Comparison of ENCODE assay signal across 8 mouse cellular contexts in genomic region chr9:42326688-42327440, GRCm38 (mm10).
A peak's percentile ranks its signal among the peaks of the same experiment; 100 is the strongest.
DNase-seq lines count a peak whose midpoint lies in the region; ATAC-seq and TF ChIP-seq lines count a peak whose summit lies in the region.
"Had no signal": no experiment of that assay in that cellular context is flagged by ENCODE, and none has a peak within 500 bp of the region (broad histone marks: within the 10 kb centered on the region; RNA-seq: fewer than 3 reads in every experiment).

No protein-coding gene starts in this region.

- H3K4me2 ChIP-seq in kidney, embryonic 14.5 days (replicated peaks; ENCODE audit: low read depth, low read length) = no peak overlapping the region
- H3K4me2 ChIP-seq: heart, embryonic 15.5 days had no signal

- H3K9ac ChIP-seq in kidney, embryonic 14.5 days (ENCODE audit: low read depth, low read length) = no peak overlapping the region
- H3K9ac ChIP-seq: heart, embryonic 15.5 days had no signal

- no peak for TF ChIP-seq POLR2A in bone marrow macrophage, adult 2 months (IDR thresholded peaks at IDR 0.05; ENCODE audit: borderline replicate concordance, low read depth, low read length)

- H3K36me3 ChIP-seq in kidney, embryonic 14.5 days (ENCODE audit: control insufficient read depth, insufficient read depth, low read length) = no peaks in the 10 kb centered on the region
- H3K36me3 ChIP-seq in midbrain, embryonic 10.5 days = no peaks in the 10 kb centered on the region
- H3K36me3 ChIP-seq: heart, embryonic 15.5 days had no signal

- peak; percentile 43 for DNase-seq in right cerebral cortex, adult 18-20 months
- DNase-seq in right cerebral cortex, postnatal 25 days = no peak
- DNase-seq in embryo, embryonic 9.5 days (ENCODE audit: extremely low spot score) = peak; percentile 66
- peak; percentile 40 for DNase-seq in midbrain, embryonic 10.5 days (ENCODE audit: low spot score)
- DNase-seq in urinary bladder, adult 18-20 months (ENCODE audit: low spot score in 2 of 2) = no peak

- H3K27me3 ChIP-seq in kidney, embryonic 14.5 days (ENCODE audit: control insufficient read depth, insufficient read depth, low read length) = 0 out of 2 replicates have a peak, but pooled peaks cover 2% of the 10 kb centered on the region
- peaks cover 21% of the 10 kb centered on the region; the same call in 1 of the 2 replicates for H3K27me3 ChIP-seq in midbrain, embryonic 10.5 days (ENCODE audit: low read depth, poor library complexity, severe bottlenecking)

- H3K4me1 ChIP-seq in bone marrow macrophage, adult 2 months (ENCODE audit: control insufficient read depth, insufficient read depth, low read length) = no peaks in the 10 kb centered on the region
- no peaks in the 10 kb centered on the region for H3K4me1 ChIP-seq in kidney, embryonic 14.5 days (ENCODE audit: control insufficient read depth, insufficient read depth, low read length)
- H3K4me1 ChIP-seq in midbrain, embryonic 10.5 days = 0 out of 2 replicates have a peak, but pooled peaks cover 2% of the 10 kb centered on the region
- H3K4me1 ChIP-seq: heart, embryonic 15.5 days had no signal

- peak; percentile 47; the same call in 1 of the 2 replicates for TF ChIP-seq CTCF in bone marrow macrophage, adult 2 months (IDR thresholded peaks at IDR 0.05; ENCODE audit: low read depth, low read length)

- WGBS in kidney, embryonic 14.5 days = 31% methylated on average over 11 of the region's 11 CpGs
- WGBS in midbrain, embryonic 10.5 days = 33% methylated on average over 11 of the region's 11 CpGs

- no peak overlapping the region for H3K27ac ChIP-seq in bone marrow macrophage, adult 2 months (ENCODE audit: insufficient read depth, low read depth, low read length)
- H3K27ac ChIP-seq in kidney, embryonic 14.5 days (ENCODE audit: low read depth, low read length) = no peak overlapping the region
- no peak overlapping the region for H3K27ac ChIP-seq in midbrain, embryonic 10.5 days (replicated peaks)
- H3K27ac ChIP-seq: heart, embryonic 15.5 days had no signal

- no peak overlapping the region for H3K4me3 ChIP-seq in bone marrow macrophage, adult 2 months (ENCODE audit: insufficient read depth, low read length)
- no peak overlapping the region for H3K4me3 ChIP-seq in kidney, embryonic 14.5 days (ENCODE audit: low read length)
- no peak overlapping the region for H3K4me3 ChIP-seq in midbrain, embryonic 10.5 days
- H3K4me3 ChIP-seq: heart, embryonic 15.5 days had no signal

- no peaks in the 10 kb centered on the region for H3K9me3 ChIP-seq in kidney, embryonic 14.5 days (ENCODE audit: control insufficient read depth, low read length)
- H3K9me3 ChIP-seq in midbrain, embryonic 10.5 days (replicated peaks) = no peaks in the 10 kb centered on the region
- H3K9me3 ChIP-seq: heart, embryonic 15.5 days had no signal

- ATAC-seq in kidney, embryonic 14.5 days (ENCODE audit: low FRiP score, low TSS enrichment) = 0 out of 2 replicates have a peak, but pooled peaks have one; percentile 24

Comparison
In these comparisons a context has a peak if more than half of its experiments do, and no peak if none do; other contexts are left out.
1. DNase-seq: peak in right cerebral cortex, adult 18-20 months (single experiment), embryo, embryonic 9.5 days (single experiment) and midbrain, embryonic 10.5 days (single experiment); none in right cerebral cortex, postnatal 25 days (single experiment) and urinary bladder, adult 18-20 months (0 of 2).